Mouse (Mus musculus): ENCODE results near the gene Arhgap29.

- TF ChIP-seq MAX (IDR thresholded peaks at IDR 0.05; ENCODE audit: low read depth), result no peak
- TF ChIP-seq E2F4 (IDR thresholded peaks at IDR 0.05; ENCODE audit: insufficient read depth), result no peak
- TF ChIP-seq POLR2A (IDR thresholded peaks at IDR 0.05; ENCODE audit: insufficient read length, low read depth), result no peak
- no peak for TF ChIP-seq MYOD1 (IDR thresholded peaks at IDR 0.05; ENCODE audit: control insufficient read depth in 1 of 3, insufficient read length in 2 of 3, low read depth in 2 of 3)
- TF ChIP-seq CEBPB (IDR thresholded peaks at IDR 0.05; ENCODE audit: insufficient read depth, poor library complexity, severe bottlenecking), result no peak
- no peak for TF ChIP-seq POLR2AphosphoS2 (IDR thresholded peaks at IDR 0.05; ENCODE audit: insufficient read length, low read depth)
- no peak for TF ChIP-seq TCF3 (IDR thresholded peaks at IDR 0.05; ENCODE audit: insufficient read length, low read depth)
- TF ChIP-seq MYOG (IDR thresholded peaks at IDR 0.05; ENCODE audit: control insufficient read depth in 1 of 3, insufficient read depth in 1 of 3, insufficient read length in 2 of 3, low read depth in 2 of 3), result no peak
- TF ChIP-seq TCF12 (IDR thresholded peaks at IDR 0.05; ENCODE audit: insufficient read depth, poor library complexity, severe bottlenecking), result no peak
- TF ChIP-seq USF1 (IDR thresholded peaks at IDR 0.05; ENCODE audit: low read depth), result no peak
- no peak for TF ChIP-seq REST (IDR thresholded peaks at IDR 0.05; ENCODE audit: insufficient read depth, insufficient read length)
These were observed 11.1 kb upstream of the Arhgap29 start for GRCm38 (mm10) chr3:121941204-121941745.

All from myocyte (in vitro differentiated cells).